Mouse (Mus musculus) megakaryocyte-erythroid progenitor cell, adult 5-6 weeks (primary cell): ENCODE measurements around the gene Cnn2. TPM values are rescaled to one million over a fixed set of nuclear protein-coding genes. Genes with fewer than 3 reads are reported as not detected.
A peak's percentile ranks its signal among the peaks of the same experiment; 100 is the strongest.

Experiments
- ATAC-seq: replicated peaks from 2 replicates; pipeline ENCODE4 v1.8.0; 2016; ENCODE audit warnings: mild to moderate bottlenecking, inconsistent platforms; ENCODE audit not compliant: severe bottlenecking, poor library complexity, low FRiP score, low TSS enrichment
- total RNA-seq, 2 experiments: library from RNA; stranded (forward) in 1 of 2; stranded (reverse) in 1 of 2; fragments of 200-1000, 215-1000 nt in 1 of 2; fragments of >200 nt in 1 of 2; fragmentation: Nextera tagmentation in 1 of 2; gene quantifications; 2 replicates each; pipeline ENCODE4 v1.2.3; 2014 to 2017

Gene Cnn2
- total RNA-seq, 2 experiments from 2014 or later, result 13.8 to 18.0 TPM

DNA sequence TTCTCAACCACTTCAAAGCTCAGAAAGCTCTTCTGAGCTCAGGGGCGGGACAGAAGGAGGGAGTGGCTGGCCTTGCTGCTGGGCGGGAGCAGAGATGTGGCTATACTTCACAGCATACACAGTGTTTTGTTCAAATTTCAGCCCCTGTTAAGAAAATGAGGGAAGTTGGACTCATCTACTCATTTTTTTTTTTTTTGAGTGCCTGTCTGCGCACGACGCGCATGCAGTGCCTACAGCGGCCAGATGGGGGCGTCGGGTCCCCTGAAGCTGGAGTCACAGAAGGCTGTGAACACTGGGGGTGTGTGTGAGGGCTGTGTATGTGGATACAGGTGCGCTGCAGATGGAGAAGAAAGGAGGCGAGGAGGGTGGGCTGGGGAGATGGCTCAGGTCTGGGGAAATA is 1.4 kb upstream of the Cnn2 start:
- peak; percentile 11; the same call in 1 of the 2 replicates for ATAC-seq

DNA sequence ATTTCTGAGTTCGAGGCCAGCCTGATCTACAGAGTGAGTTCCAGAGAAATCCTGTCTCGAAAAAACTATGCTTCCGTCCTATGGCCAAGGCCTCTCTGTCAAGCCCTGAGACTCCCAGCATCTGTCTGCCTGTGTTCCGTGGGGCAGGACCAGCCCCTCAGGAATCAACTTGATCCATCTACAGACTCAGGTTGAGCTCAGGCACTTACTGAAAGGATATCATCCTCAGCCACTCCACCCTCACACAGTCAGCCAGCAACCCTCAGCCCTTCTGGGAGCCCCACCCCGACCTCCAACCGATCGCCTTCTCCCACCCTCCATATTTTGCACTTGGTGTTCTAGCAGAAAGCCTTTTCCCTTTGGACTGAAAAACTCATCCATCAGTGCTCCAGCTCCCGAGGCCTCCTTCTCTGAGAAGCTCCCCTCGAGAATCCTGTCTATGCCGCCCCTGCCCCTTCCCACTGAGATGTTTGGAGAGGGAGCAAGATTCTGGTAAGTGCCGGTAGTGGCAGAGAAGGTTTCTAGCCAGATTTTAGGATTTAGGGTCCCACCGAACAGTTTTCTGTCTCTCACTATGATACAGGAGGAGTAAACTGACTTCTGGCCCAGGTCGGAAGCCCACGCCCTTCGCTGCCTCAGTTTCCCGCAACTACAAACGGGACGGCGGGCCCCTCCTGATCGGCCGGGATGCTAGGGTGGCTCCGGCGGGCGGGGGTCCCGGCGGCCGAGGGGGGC is 446 bp upstream of the Cnn2 start:
- no peak for ATAC-seq

DNA sequence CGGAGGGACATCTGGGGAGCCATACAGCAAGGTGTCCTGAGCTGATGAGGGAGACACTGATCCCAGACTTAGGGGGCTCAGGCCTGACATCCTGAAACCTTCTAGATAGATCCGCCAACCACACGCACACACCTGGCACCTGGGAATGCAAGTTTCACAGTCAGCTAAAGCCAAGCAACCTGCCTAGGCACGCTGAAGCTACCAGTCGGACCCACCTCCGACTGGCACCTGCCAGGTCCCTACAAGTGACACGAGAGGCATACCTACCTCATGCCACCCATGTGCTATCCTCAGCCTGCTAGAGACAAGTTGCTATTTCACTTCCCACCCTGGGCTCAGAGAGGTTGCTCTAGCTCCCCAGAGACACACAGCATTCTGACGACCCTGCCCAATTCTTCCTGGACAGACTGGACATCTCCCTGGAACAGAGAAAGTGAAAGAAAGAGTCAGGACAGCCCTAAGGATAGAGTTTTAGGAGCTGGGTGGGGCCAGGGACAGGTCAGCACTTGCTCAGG is 945 bp downstream of the Cnn2 start:
- ATAC-seq, result no peak

DNA sequence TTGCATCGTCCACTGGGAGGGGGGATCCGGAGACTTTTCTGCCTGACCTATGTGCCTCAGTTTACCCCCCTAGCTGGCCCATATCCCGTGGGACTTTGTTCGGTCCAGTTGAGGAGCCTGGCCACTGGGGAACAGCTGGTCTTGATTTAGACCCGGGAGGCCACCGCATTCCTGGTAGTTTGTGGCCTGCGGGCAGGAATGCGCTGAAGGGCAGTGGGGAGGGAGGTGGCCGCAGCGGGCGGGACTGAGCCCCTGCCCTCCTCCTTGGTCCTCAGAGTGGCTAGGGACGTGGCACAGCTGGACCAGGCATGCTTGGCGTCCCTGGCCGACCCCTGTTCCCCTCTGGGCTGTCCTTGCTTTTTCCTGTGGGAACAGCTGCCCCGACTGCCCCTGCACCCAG is 1.5 kb downstream of the Cnn2 start:
- no peak for ATAC-seq

DNA sequence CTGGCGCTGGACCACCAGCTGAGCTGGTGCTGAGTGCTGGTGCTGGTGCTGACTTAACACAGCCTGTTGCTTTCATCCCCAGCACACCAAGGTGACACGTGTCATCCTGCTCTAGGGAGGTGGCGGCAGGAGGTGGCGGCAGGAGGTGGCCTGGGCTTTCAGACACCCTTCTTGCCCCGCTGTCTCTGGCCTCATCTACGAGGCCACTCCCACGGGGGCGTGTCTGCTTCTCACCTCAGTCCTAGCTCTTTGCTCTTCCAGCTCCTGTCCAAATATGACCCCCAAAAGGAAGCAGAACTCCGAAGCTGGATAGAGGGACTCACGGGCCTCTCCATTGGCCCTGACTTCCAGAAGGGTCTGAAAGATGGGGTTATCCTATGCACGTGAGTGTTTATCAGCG is 2.7 kb downstream of the Cnn2 start:
- ATAC-seq, result no peak

DNA sequence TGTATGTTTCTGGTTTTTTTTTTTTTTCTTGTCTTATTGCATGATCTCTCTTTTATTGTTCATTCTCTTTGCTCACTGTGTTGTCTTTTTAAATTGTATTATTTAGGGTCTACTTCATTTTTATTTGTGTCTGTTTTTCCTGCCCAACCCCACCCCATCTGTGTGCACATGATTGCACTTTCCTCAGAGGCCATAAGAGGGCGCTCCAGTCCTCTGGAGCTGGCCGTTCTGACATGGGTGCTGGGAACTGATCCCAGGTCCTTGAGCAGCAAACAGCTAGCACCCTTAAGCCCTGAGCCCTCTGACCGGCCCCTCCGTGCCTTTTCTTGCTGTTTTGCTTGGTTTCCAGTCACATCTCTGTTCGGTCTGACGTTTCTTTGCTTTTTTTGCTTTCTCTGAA is 3.2 kb downstream of the Cnn2 start:
- no peak for ATAC-seq

DNA sequence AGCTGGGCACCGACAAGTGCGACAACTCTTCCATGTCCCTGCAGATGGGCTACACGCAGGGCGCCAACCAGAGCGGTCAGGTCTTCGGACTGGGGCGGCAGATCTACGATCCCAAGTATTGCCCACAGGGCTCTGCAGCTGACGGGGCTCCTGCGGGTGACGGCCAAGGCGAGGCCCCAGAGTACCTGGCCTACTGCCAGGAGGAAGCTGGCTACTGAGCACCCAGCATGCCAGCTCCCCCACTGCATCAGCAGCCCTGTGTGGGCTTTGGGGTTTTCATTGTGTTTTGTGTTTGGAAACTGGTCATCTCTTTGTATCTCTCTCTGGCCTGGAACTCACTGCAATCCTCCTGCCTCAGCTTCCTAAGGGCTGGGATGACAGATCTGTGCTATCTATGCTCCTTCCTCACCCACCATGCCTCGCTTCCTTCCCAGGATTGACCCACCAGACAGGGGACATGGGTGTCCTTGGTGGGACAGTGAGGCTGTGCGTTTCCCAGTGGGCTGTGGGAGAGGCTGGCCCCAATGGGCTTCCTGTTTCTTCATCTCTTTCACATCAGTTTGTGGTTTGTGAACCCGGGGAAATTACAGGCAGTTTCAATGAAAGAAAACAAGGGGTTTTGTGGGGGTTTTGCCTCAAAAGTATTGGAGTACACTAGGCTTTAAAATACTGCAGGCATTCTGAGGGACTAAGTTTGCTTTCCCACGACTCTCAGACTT is 6.2 kb downstream of the Cnn2 start:
- no peak for ATAC-seq

DNA sequence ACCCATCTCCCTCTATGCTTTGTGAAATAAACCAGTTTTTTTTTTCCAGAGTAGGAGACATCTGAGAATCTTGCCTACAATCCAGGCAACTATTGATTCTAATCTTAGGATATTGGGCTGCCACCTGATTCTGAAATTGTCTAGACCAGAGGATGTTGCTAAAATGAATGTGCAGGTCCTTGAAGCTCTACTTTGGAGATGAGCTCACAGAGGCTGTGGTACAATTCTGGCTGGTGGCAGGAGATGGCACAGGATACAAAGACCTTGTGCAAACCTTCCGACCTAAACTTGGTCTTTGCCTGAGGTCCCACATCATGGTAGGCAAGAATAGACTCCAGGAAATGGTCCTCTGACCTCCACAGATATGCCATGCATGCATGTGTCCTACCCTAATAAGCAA is 7.3 kb downstream of the Cnn2 start:
- no peak for ATAC-seq

DNA sequence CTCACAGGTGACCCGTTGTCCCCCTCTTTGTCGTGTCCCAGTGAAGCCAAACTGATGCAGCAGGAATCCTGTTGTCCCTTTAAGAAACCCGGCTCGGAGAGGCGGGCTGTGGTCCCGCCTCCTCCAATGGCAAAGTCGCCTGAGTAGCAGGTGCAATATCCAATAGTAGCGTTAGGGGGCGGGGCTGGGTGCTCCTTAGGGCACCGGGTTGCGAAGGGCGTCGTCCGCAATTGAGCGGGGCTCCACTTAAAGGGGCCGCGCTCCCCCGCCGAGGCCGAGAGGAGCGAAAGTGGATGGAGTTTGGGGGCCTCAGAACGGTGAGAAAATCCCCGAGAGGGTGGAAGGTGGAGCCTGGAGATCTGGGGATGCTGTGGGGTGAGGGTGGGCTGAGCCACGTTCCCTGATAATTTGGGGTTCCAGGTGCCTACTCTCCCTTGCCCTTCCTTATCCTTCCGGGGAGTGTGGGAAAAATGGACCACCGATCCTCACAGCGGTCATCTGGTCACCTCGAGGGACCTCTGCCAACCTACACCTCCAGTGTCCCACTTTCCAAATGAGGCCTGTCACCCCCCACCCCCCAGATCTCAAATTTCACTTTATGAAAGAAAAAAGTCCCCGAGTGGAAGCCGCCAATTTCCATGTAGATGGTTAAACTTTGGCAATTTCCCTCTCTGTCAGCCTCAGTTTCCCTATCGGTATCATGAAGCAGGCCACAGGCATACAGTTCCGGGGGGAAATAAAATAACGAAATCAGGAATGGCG is 8.1 kb downstream of the Cnn2 start, which contains the start of gene Abca7:
Gene Abca7 (plus strand): TSS at position 223 of the 762 bp plus-strand sequence.
- peak; percentile 78 for ATAC-seq

DNA sequence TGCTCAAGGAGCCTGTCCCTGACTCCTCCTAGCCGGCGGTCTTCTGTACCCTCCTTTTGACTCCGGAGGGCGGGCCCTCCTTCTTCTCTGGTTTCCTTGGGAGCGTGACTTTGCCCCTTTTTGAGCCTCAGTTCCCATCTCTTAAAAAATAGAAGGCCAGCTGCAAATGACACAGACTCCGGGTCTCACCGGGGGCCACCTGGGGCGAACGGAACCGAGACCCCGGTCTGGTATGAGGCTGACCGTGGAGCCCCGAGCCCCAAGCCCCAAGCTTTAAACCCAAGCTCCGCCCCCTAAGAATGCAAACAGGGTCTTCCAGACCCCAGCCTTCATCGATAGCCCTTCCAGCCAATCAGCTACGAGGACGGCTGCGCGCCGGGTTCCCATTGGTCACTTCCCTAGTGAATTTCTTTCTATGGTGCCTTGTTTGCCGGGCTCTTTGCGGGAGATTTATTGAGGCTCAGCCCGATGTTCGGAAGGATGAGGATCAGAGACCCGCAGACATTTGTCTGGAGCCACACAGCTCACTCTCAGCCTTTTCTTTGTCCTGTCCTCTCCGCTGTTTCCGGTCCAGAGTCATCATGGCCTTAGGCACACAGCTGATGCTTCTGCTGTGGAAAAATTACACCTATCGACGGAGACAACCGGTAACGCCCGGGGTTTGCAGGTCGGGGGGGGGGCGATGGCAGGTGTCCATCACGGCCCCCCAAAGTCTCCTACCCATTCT is 8.8 kb downstream of the Cnn2 start:
- ATAC-seq, result peak; percentile 49

DNA sequence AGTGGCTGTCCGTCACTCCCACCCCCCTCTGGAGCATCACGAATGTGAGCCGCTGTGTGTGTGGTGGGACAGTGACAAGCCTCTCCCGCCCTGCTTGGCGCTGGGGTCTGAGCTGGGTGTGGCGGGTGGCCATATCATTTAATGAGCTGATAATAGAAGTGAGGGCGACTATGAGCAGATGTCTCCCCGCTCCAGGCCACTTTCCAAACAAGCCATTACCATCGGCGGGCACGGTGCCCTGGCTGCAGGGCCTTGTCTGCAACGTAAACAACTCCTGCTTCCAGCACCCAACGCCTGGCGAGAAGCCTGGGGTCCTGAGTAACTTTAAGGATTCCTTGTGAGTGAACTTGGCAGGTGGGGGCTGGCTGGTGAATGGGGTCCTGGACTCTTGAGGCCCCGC is 9.4 kb downstream of the Cnn2 start:
- peak; percentile 39 for ATAC-seq

DNA sequence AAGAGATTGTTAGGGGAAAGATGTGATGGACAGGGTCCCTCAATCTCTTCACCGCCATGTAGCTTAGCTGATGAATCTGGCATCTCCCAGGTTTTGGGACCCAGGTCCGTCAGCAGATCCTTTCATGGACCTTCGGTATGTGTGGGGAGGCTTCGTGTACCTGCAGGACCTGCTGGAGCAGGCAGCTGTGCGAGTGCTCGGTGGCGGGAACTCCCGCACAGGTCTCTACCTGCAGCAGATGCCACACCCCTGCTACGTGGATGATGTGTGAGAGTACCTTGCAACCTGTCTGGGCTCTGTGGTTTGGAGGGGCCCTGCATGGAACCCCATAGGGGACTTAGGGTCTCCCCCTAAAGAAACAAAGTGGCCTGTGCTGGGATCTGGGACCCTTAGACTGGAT is 13.6 kb downstream of the Cnn2 start:
- ATAC-seq, result no peak

DNA sequence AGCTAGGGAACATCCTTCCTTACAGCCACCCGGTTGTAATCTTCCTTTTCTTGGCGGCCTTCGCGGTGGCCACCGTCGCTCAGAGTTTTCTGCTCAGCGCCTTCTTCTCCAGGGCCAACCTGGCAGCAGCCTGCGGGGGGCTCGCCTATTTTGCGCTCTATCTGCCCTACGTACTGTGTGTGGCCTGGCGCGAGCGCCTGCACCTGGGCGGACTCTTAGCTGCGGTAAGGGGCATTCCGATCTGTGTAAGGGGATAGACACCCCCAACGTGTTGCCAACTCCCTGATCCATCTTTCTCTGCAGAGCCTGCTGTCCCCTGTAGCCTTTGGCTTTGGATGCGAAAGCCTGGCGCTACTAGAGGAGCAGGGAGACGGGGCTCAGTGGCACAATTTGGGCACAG is 14.4 kb downstream of the Cnn2 start:
- ATAC-seq, result no peak

DNA sequence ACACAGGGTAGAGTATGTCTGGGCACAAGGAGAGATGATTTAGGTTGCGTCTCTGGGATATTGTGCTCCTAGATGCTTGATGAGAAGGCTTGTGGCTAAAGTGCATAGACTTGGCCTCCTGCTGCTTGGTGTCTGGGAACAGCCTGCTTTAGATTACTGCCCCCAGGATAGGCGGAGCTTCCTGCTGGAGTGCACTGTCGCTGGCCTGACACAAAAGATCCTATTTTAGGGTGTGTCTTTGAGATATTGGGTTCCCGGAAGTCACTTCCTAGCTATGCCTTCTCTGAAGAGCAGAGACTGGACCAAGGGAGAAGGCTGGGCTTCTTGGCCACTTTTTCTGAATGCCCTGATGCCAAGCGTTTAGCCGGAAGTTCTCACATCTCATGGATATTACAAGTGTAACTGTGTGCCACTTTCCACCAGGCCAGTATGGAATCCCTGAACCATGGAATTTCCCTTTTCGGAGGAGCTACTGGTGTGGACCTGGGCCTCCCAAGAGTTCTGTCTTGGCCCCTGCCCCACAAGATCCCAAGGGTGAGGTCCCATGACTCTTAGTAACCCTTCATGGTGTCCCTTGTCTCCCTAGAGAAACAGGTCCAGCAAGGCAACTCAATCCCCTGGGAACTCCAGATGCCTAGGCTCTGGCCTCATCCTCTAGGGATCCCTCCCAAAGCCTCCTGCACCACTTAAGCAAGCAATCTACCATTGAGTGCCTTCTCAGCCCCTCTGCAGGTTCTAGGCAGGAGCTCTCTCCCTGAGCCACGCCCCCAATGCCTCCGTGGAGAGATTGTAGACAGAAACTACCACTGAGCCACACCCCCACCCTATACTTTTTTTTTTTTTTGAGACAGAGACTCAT is 15.2 kb downstream of the Cnn2 start:
- ATAC-seq, result peak; percentile 64

DNA sequence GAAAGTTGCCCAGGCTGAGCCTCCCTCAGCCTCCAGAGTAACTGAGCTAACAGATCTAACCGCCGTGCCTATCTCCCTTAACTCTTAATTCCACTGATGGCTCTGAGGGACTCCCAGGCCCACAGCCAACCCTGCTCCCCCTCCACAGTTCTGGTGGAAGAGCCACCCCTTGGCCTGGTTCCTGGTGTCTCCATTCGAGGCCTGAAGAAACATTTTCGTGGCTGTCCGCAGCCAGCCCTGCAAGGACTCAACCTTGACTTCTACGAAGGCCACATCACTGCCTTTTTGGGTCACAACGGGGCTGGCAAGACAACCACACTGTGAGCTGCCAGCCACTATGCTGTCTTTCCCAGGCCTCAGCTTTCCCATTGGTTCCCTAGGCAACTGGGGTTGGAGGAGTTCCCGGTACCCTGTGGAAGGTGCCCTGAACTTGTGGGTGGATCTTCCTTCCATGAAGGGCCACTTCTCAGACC is 15.9 kb downstream of the Cnn2 start:
- ATAC-seq, result no peak; the same call in 1 of the 2 replicates

DNA sequence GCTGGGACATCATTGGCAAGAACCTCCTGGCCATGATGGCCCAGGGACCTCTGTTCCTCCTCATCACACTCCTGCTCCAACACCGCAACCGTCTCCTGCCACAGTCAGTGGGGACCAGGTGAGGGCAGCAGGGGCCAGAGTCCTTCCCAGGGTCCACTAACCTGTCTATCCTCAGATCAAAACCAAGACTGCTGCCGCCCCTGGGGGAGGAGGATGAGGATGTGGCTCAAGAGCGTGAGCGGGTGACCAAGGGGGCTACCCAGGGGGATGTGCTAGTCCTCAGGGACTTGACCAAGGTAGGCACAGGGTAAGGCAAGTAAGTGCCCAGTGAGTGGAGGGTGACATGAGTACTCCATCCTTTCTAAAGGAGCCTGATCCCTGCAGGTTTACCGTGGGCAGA is 23.4 kb downstream of the Cnn2 start:
- no peak for ATAC-seq

DNA sequence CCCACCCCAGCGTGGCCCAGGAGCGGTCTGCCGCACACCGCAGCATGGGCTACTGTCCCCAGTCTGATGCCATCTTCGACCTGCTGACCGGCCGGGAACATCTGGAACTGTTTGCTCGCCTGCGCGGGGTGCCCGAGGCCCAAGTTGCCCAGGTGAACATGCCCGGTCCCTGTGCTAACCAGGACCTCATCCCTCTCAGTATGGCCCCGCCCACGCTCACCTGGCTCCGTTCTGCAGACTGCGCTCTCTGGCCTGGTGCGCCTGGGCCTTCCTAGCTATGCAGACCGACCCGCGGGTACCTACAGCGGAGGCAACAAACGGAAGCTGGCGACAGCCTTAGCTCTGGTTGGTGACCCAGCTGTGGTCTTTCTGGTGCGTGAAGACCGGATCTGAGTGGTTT is 25.2 kb downstream of the Cnn2 start:
- no peak for ATAC-seq

DNA sequence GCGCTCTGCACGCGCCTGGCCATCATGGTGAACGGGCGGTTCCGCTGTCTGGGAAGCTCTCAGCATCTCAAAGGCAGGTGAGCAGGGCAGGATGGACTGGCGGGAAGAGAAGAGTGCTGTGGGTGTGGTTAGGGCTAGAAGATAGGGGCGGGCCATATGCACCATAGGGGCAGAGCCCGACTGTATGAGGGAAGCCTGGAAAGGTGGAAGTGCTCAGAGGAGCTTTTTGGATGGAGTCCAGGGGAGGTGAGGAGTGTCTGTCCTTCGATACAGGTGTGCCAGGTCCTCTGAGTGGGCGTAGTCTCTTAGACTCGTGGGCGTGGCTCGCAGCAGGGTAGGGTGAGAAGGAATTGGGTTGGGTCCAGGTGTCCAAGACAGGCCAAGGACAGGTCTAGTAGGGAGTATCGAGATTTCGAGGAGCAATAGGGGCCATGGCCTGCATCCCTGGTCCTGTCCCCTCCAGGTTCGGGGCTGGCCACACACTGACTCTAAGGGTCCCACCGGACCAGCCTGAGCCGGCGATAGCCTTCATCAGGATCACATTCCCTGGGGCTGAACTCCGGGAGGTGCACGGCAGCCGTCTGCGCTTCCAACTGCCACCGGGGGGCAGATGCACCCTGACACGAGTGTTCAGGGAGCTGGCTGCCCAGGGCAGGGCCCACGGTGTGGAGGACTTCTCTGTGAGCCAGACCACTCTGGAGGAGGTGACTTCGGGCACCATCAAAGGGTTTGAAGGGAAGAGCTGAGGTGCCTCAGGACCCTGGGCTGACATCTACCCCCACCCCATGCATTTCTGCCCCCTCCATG is 26.3 kb downstream of the Cnn2 start:
- ATAC-seq, result no peak
